Mouse (Mus musculus): ENCODE data around the gene Pilra.

GRCm38 (mm10) chr5:137822126-137822525 lies 14.0 kb downstream of the Pilra start:
- TF ChIP-seq CTCF (IDR thresholded peaks at IDR 0.05; ENCODE audit: insufficient read depth, low read depth, low read length) (no peak), POLR2A (IDR thresholded peaks at IDR 0.05; ENCODE audit: insufficient read depth, low read depth, low read length) (no peak)
